Mouse (Mus musculus) left cerebral cortex, adult 8-10 months (tissue): ENCODE measurements around the gene Ift22. TPM values are rescaled to one million over a fixed set of nuclear protein-coding genes. Genes with fewer than 3 reads are reported as not detected.
"Not testable (repeated sequence)": the region's sequence is repeated elsewhere in the genome, so short reads cannot be mapped to it uniquely, and the experiment has no call there.

Experiments
- DNase-seq, 2 experiments: peaks; one replicate each; pipeline ENCODE4 v3.0.0; 2022; ENCODE audit warnings: low spot score in 2 of 2
- total RNA-seq, 4 experiments: library from RNA; stranded (reverse); gene quantifications; 2 replicates each; pipeline ENCODE4 v1.2.4; 2022

Ift22 gene
- total RNA-seq, 4 experiments from 2014 or later, result 87.2 to 95.6 (median 91.6) TPM

- no peak for DNase-seq
Measured at GRCm38 (mm10) chr5:136945084-136945483, 37.1 kb downstream of the Ift22 start.

- DNase-seq, result no peak
Measured at GRCm38 (mm10) chr5:136947874-136948273, 39.9 kb downstream of the Ift22 start.

GRCm38 (mm10) chr5:136949551-136950336 lies 41.8 kb downstream of the Ift22 start:
- DNase-seq, result not testable (repeated sequence)

- no peak for DNase-seq
Measured at GRCm38 (mm10) chr5:136950521-136950920, 42.6 kb downstream of the Ift22 start.

GRCm38 (mm10) chr5:136952153-136952552 lies 44.2 kb downstream of the Ift22 start:
- no peak for DNase-seq

GRCm38 (mm10) chr5:136953015-136953414 lies 45.1 kb downstream of the Ift22 start, which contains the start of gene Fis1:
Fis1 (plus strand) TSS chr5:136953275.
- peak; percentile 83 to 95 for DNase-seq

GRCm38 (mm10) chr5:136953440-136953951 lies 45.5 kb downstream of the Ift22 start:
- DNase-seq, result no peak

GRCm38 (mm10) chr5:136955622-136956021 lies 47.7 kb downstream of the Ift22 start:
- no peak for DNase-seq

- DNase-seq, result no peak
Measured at GRCm38 (mm10) chr5:136957250-136957649, 49.3 kb downstream of the Ift22 start.

- no peak for DNase-seq
Measured at GRCm38 (mm10) chr5:136958991-136959605, 51.1 kb downstream of the Ift22 start.

GRCm38 (mm10) chr5:136960053-136960452 lies 52.1 kb downstream of the Ift22 start:
- DNase-seq, result no peak

GRCm38 (mm10) chr5:136961334-136961982 lies 53.5 kb downstream of the Ift22 start:
- DNase-seq, result no peak

- DNase-seq, result peak; percentile 89 to 91
Measured at GRCm38 (mm10) chr5:136961983-136962461, 54.1 kb downstream of the Ift22 start.

- DNase-seq, result peak; percentile 62 to 73
Measured at GRCm38 (mm10) chr5:136962501-136962900, 54.6 kb downstream of the Ift22 start.

GRCm38 (mm10) chr5:136962966-136963540 lies 55.1 kb downstream of the Ift22 start:
- DNase-seq, result no peak

Other genes starting within 250 kb of the Ift22 start
- not detected for gene Myl10, start 215.0 kb upstream of the Ift22 start, total RNA-seq
- gene Col26a1, start 24.9 kb upstream of the Ift22 start, total RNA-seq, result 1 to 10 TPM; 6.0 to 8.4 (median 6.8) TPM
- 100 to 1,000 TPM; 256 to 283 (median 275) TPM for gene Fis1, start 45.1 kb downstream of the Ift22 start, total RNA-seq
- under 1 TPM in 2 of 4 experiments, not detected in 2; 0.23 to 0.25 TPM for gene Cldn15, start 58.5 kb downstream of the Ift22 start, total RNA-seq
- gene Plod3, start 78.9 kb downstream of the Ift22 start, total RNA-seq, result 10 to 100 TPM; 27.9 to 43.3 (median 34.2) TPM
- 10 to 100 TPM; 81.9 to 92.7 (median 85.8) TPM for gene Znhit1, start 79.9 kb downstream of the Ift22 start, total RNA-seq
- gene Vgf, start 118.2 kb downstream of the Ift22 start, total RNA-seq, result 100 to 1,000 TPM; 243 to 291 (median 262) TPM
- gene Ap1s1, start 138.0 kb downstream of the Ift22 start, total RNA-seq, result 100 to 1,000 TPM; 318 to 379 (median 354) TPM
- gene Serpine1, start 164.1 kb downstream of the Ift22 start, total RNA-seq, result 1 to 10 TPM; 1.1 to 2.7 (median 1.9) TPM
- 1 to 10 TPM; 5.4 to 8.9 (median 7.4) TPM for gene Trim56, start 208.1 kb downstream of the Ift22 start, total RNA-seq
- not detected for gene Muc3, start 241.2 kb downstream of the Ift22 start, total RNA-seq